ENCODE assay signal across 21 mouse cellular contexts in genomic region chr4:4315651-4316411, GRCm38 (mm10).
DNase-seq lines count a peak whose midpoint lies in the region; ATAC-seq and TF ChIP-seq lines count a peak whose summit lies in the region.
"Had no signal": no experiment of that assay in that cellular context is flagged by ENCODE, and none has a peak within 500 bp of the region (broad histone marks: within the 10 kb centered on the region; RNA-seq: fewer than 3 reads in every experiment).

No protein-coding gene starts in this region.

- H3K27ac ChIP-seq in embryonic facial prominence, embryonic 11.5 days (replicated peaks; ENCODE audit: low read depth, low read length) = no peak overlapping the region
- H3K27ac ChIP-seq in embryonic facial prominence, embryonic 10.5 days (replicated peaks) = no peak overlapping the region
- no peak overlapping the region for H3K27ac ChIP-seq in lung, embryonic 14.5 days (ENCODE audit: low read depth)
- H3K27ac ChIP-seq in embryonic facial prominence, embryonic 13.5 days = no peak overlapping the region
- no peak overlapping the region for H3K27ac ChIP-seq in limb, embryonic 14.5 days (replicated peaks; ENCODE audit: low read depth, low read length)
- H3K27ac ChIP-seq: embryonic facial prominence, embryonic 12.5 days had no signal

- no peak for ATAC-seq in embryonic facial prominence, embryonic 11.5 days (replicated peaks; ENCODE audit: insufficient number of reproducible peaks, low FRiP score, low TSS enrichment, low read depth)
- ATAC-seq in lung, embryonic 14.5 days (ENCODE audit: insufficient read depth) = no peak
- ATAC-seq in embryonic facial prominence, embryonic 13.5 days (ENCODE audit: insufficient number of reproducible peaks, insufficient read depth, low FRiP score, low TSS enrichment, low read depth) = peak; percentile 37; the same call in 1 of the 2 replicates
- ATAC-seq in limb, embryonic 14.5 days (ENCODE audit: low FRiP score, low read depth) = peak; percentile 63
- ATAC-seq: activated CD4-positive, CD25-positive, alpha-beta regulatory T cell, adult 4 months; forebrain, embryonic 14.5 days; forebrain, embryonic 16.5 days; Patski had no signal

- no peak overlapping the region for H3K4me2 ChIP-seq in embryonic facial prominence, embryonic 11.5 days (ENCODE audit: low read depth, low read length)
- H3K4me2 ChIP-seq in lung, embryonic 14.5 days = no peak overlapping the region
- no peak overlapping the region for H3K4me2 ChIP-seq in embryonic facial prominence, embryonic 13.5 days
- no peak overlapping the region for H3K4me2 ChIP-seq in limb, embryonic 14.5 days (replicated peaks; ENCODE audit: low read depth, low read length, severe bottlenecking)
- H3K4me2 ChIP-seq: embryonic facial prominence, embryonic 12.5 days had no signal

- H3K9me3 ChIP-seq in embryonic facial prominence, embryonic 11.5 days (replicated peaks; ENCODE audit: control insufficient read depth, low read length) = no peaks in the 10 kb centered on the region
- no peaks in the 10 kb centered on the region for H3K9me3 ChIP-seq in embryonic facial prominence, embryonic 10.5 days
- H3K9me3 ChIP-seq in lung, embryonic 14.5 days (ENCODE audit: low read depth, low read length) = no peaks in the 10 kb centered on the region
- no peaks in the 10 kb centered on the region for H3K9me3 ChIP-seq in embryonic facial prominence, embryonic 13.5 days
- no peaks in the 10 kb centered on the region for H3K9me3 ChIP-seq in limb, embryonic 14.5 days (ENCODE audit: control insufficient read depth, low read length)
- H3K9me3 ChIP-seq: embryonic facial prominence, embryonic 12.5 days had no signal

- no peak overlapping the region for H3K4me3 ChIP-seq in embryonic facial prominence, embryonic 11.5 days (ENCODE audit: low read depth, low read length)
- H3K4me3 ChIP-seq in embryonic facial prominence, embryonic 10.5 days = no peak overlapping the region
- no peak overlapping the region for H3K4me3 ChIP-seq in lung, embryonic 14.5 days (ENCODE audit: low read depth, low read length)
- no peak overlapping the region for H3K4me3 ChIP-seq in embryonic facial prominence, embryonic 13.5 days
- H3K4me3 ChIP-seq in limb, embryonic 14.5 days (replicated peaks; ENCODE audit: low read length) = no peak overlapping the region
- H3K4me3 ChIP-seq: embryonic facial prominence, embryonic 12.5 days had no signal

- no peaks in the 10 kb centered on the region for H3K4me1 ChIP-seq in embryonic facial prominence, embryonic 11.5 days (ENCODE audit: control insufficient read depth, insufficient read depth, low read length)
- no peaks in the 10 kb centered on the region for H3K4me1 ChIP-seq in embryonic facial prominence, embryonic 10.5 days
- H3K4me1 ChIP-seq in lung, embryonic 14.5 days (ENCODE audit: insufficient read depth) = no peaks in the 10 kb centered on the region
- H3K4me1 ChIP-seq in embryonic facial prominence, embryonic 13.5 days = no peaks in the 10 kb centered on the region
- H3K4me1 ChIP-seq in limb, embryonic 14.5 days (ENCODE audit: control insufficient read depth, insufficient read depth, low read length) = peaks cover 5% of the 10 kb centered on the region; the same call in 1 of the 2 replicates
- H3K4me1 ChIP-seq: embryonic facial prominence, embryonic 12.5 days had no signal

- no peak for TF ChIP-seq POLR2A in limb, embryonic 14.5 days (IDR thresholded peaks at IDR 0.05; ENCODE audit: borderline replicate concordance, extremely low read depth, insufficient read depth, insufficient read length)

- H3K36me3 ChIP-seq in embryonic facial prominence, embryonic 11.5 days (replicated peaks; ENCODE audit: control insufficient read depth, insufficient read depth, low read depth, low read length) = no peaks in the 10 kb centered on the region
- H3K36me3 ChIP-seq in embryonic facial prominence, embryonic 10.5 days (replicated peaks) = no peaks in the 10 kb centered on the region
- H3K36me3 ChIP-seq in lung, embryonic 14.5 days (ENCODE audit: insufficient read depth) = no peaks in the 10 kb centered on the region
- H3K36me3 ChIP-seq in embryonic facial prominence, embryonic 13.5 days = no peaks in the 10 kb centered on the region
- no peaks in the 10 kb centered on the region for H3K36me3 ChIP-seq in limb, embryonic 14.5 days (ENCODE audit: control insufficient read depth, insufficient read depth, low read length)
- H3K36me3 ChIP-seq: embryonic facial prominence, embryonic 12.5 days had no signal

- H3K9ac ChIP-seq in embryonic facial prominence, embryonic 11.5 days (replicated peaks; ENCODE audit: low read length) = no peak overlapping the region
- H3K9ac ChIP-seq in lung, embryonic 14.5 days = no peak overlapping the region
- H3K9ac ChIP-seq in embryonic facial prominence, embryonic 13.5 days = no peak overlapping the region
- no peak overlapping the region for H3K9ac ChIP-seq in limb, embryonic 14.5 days (ENCODE audit: low read depth, low read length, severe bottlenecking)
- H3K9ac ChIP-seq: embryonic facial prominence, embryonic 12.5 days had no signal

- H3K27me3 ChIP-seq in embryonic facial prominence, embryonic 11.5 days (ENCODE audit: control insufficient read depth, insufficient read depth, low read length) = no peaks in the 10 kb centered on the region
- H3K27me3 ChIP-seq in embryonic facial prominence, embryonic 10.5 days (replicated peaks; ENCODE audit: low read depth, poor library complexity, severe bottlenecking) = no peaks in the 10 kb centered on the region
- no peaks in the 10 kb centered on the region for H3K27me3 ChIP-seq in lung, embryonic 14.5 days (ENCODE audit: insufficient read depth, low read length)
- no peaks in the 10 kb centered on the region for H3K27me3 ChIP-seq in embryonic facial prominence, embryonic 13.5 days
- H3K27me3 ChIP-seq in limb, embryonic 14.5 days (ENCODE audit: control insufficient read depth, insufficient read depth, low read length) = no peaks in the 10 kb centered on the region
- H3K27me3 ChIP-seq: embryonic facial prominence, embryonic 12.5 days; Patski had no signal

- WGBS in embryonic facial prominence, embryonic 11.5 days = 71% methylated on average over 3 of the region's 3 CpGs
- 73% methylated on average over 3 of the region's 3 CpGs for WGBS in embryonic facial prominence, embryonic 10.5 days
- WGBS in lung, embryonic 14.5 days = 43% methylated on average over 3 of the region's 3 CpGs
- WGBS in embryonic facial prominence, embryonic 13.5 days = 65% methylated on average over 3 of the region's 3 CpGs
- WGBS in limb, embryonic 14.5 days = 63% methylated on average over 3 of the region's 3 CpGs

- TF ChIP-seq CTCF in lung, embryonic 14.5 days (IDR thresholded peaks at IDR 0.05; ENCODE audit: low read depth) = no peak

- peak; percentile 24 for DNase-seq in embryonic facial prominence, embryonic 11.5 days (ENCODE audit: low spot score)
- DNase-seq in embryonic facial prominence, embryonic 10.5 days (ENCODE audit: low spot score) = no peak
- DNase-seq in lung, embryonic 14.5 days = peak; percentile 23
- no peak for DNase-seq in lung, postnatal 25 days (ENCODE audit: low spot score)
- DNase-seq in limb, embryonic 14.5 days (ENCODE audit: low spot score) = peak; percentile 69
- DNase-seq in spleen, postnatal 14 days (ENCODE audit: low spot score in 2 of 2) = no peak
- DNase-seq in cerebellum, postnatal 14 days = no peak
- DNase-seq: adrenal gland, adult 2 months; adrenal gland, postnatal 10 days; adrenal gland, postnatal 25 days; cerebellum, adult 11 months; cerebellum, adult 18-20 months; cerebellum, adult 8-10 months; cerebellum, adult 9-11 months; cerebellum, postnatal 25 days had no signal

Comparison
In these comparisons a context has a peak if more than half of its experiments do, and no peak if none do; other contexts are left out.
1. ATAC-seq: peak in embryonic facial prominence, embryonic 13.5 days (single experiment) and limb, embryonic 14.5 days (single experiment); none in embryonic facial prominence, embryonic 11.5 days (single experiment) and lung, embryonic 14.5 days (single experiment).
2. DNase-seq: peak in embryonic facial prominence, embryonic 11.5 days (single experiment), lung, embryonic 14.5 days (single experiment) and limb, embryonic 14.5 days (single experiment); none in embryonic facial prominence, embryonic 10.5 days (single experiment), lung, postnatal 25 days (single experiment), spleen, postnatal 14 days (0 of 2) and cerebellum, postnatal 14 days (0 of 2).